ENCODE assay signal across 9 mouse cellular contexts in the genomic region with DNA sequence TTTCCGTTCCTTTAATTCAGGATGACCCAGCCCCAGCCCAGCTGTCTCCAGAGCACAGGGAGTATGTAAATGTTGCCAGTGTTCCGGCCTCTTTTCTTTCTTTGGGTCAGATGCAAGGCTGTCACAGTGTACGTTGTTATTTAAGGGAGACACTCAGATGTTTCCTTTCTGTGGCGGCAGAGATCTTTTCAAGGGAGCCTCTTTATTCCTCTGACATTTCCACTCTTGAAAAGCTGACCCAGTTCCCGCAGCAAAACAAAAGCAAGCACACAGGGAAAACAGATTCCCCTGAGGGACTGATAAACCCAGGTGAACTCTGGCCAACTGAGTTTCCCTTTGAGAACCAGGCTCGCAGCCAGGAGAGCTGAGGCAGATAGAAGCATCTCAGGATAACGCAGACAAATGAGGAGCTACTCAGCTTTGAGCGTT.
DNase-seq lines count a peak whose midpoint lies in the region; ATAC-seq and TF ChIP-seq lines count a peak whose summit lies in the region.
"Had no signal": no experiment of that assay in that cellular context is flagged by ENCODE, and none has a peak within 500 bp of the region (broad histone marks: within the 10 kb centered on the region; RNA-seq: fewer than 3 reads in every experiment).

No protein-coding gene starts in this region.

- no peaks in the 10 kb centered on the region for H3K9me3 ChIP-seq in heart, embryonic 12.5 days (replicated peaks)

- no peak overlapping the region; the same call in 1 of the 2 replicates for H3K9ac ChIP-seq in heart, embryonic 12.5 days

- H3K4me3 ChIP-seq in heart, embryonic 12.5 days = no peak overlapping the region

- peak; percentile 13 to 23 for DNase-seq in layer of hippocampus, postnatal 10 days (ENCODE audit: low spot score in 2 of 2)
- DNase-seq in layer of hippocampus, adult 9-10 months (ENCODE audit: low spot score) = no peak
- DNase-seq in brain, embryonic 14.5 days (ENCODE audit: low read depth) = peak; percentile 78
- peak; percentile 60 for DNase-seq in kidney, postnatal 10 days
- no peak for DNase-seq in right cerebral cortex, postnatal 4 days

- peak overlapping the region; percentile 24 for H3K4me2 ChIP-seq in heart, embryonic 12.5 days

- H3K27me3 ChIP-seq in heart, embryonic 12.5 days (replicated peaks) = peaks cover 8% of the 10 kb centered on the region
- H3K27me3 ChIP-seq: Patski had no signal

- TF ChIP-seq POLR2A in brain, embryonic 14.5 days (IDR thresholded peaks at IDR 0.05; ENCODE audit: borderline replicate concordance, extremely low read depth, insufficient read depth, insufficient read length, poor library complexity, severe bottlenecking) = no peak

- H3K27ac ChIP-seq in heart, embryonic 12.5 days (ENCODE audit: poor library complexity, severe bottlenecking) = no peak overlapping the region

- TF ChIP-seq CTCF in brain, embryonic 14.5 days (IDR thresholded peaks at IDR 0.05; ENCODE audit: borderline replicate concordance, extremely low read depth, insufficient read depth, insufficient read length) = no peak

- WGBS in heart, embryonic 12.5 days = 8% methylated on average over 8 of the region's 8 CpGs

- ATAC-seq in heart, embryonic 12.5 days (ENCODE audit: insufficient number of reproducible peaks, low FRiP score) = no peak
- ATAC-seq in erythroblast, adult 5-6 weeks (replicated peaks; ENCODE audit: low FRiP score, poor library complexity, severe bottlenecking) = no peak
- ATAC-seq in monocyte, adult 5-6 weeks (replicated peaks; ENCODE audit: insufficient number of reproducible peaks, low FRiP score, low TSS enrichment, poor library complexity, severe bottlenecking) = no peak
- ATAC-seq: Patski had no signal

- no peaks in the 10 kb centered on the region for H3K36me3 ChIP-seq in heart, embryonic 12.5 days

- peaks cover 6% of the 10 kb centered on the region; the same call in 1 of the 2 replicates for H3K4me1 ChIP-seq in heart, embryonic 12.5 days (replicated peaks)

Comparison
In these comparisons a context has a peak if more than half of its experiments do, and no peak if none do; other contexts are left out.
1. DNase-seq: peak in layer of hippocampus, postnatal 10 days (2 of 2), brain, embryonic 14.5 days (single experiment) and kidney, postnatal 10 days (single experiment); none in layer of hippocampus, adult 9-10 months (single experiment) and right cerebral cortex, postnatal 4 days (single experiment).